Mouse (Mus musculus): ENCODE measurements around the gene Cmss1. TPM values are rescaled to one million over a fixed set of nuclear protein-coding genes. Genes with fewer than 3 reads are reported as not detected.
"Not testable (repeated sequence)": the region's sequence is repeated elsewhere in the genome, so short reads cannot be mapped to it uniquely, and the experiment has no call there.

The Cmss1 gene
- total and polyA plus RNA-seq, 2 experiments: 3.1 to 7.8 TPM

DNA sequence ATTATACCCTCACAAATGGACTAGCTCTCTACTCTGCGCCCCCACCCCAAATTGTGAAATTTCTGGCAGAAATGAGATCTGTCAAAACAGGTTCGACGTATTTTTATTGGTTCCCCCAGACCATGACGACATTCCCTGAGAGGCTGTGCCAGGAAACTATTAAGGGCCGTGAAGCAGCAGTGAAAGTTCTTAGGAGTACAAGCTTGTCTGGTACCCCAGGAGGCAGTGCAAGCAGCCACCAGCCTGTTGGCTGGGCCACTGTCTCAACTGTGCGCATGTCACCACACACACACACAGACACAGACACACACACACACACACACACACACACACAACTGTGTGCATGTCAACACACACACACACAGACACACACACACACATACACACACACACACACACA lies 208.8 kb downstream of the Cmss1 start:
- WGBS: 90% methylated on average over 6 of the region's 6 CpGs
- DNase-seq (ENCODE audit: extremely low read depth, low read depth, low spot score): no peak
- TF ChIP-seq CTCF (IDR thresholded peaks at IDR 0.05; ENCODE audit: low read depth, low read length): no peak
- no peak for TF ChIP-seq POLR2A (IDR thresholded peaks at IDR 0.05; ENCODE audit: extremely low read depth, insufficient read depth, low read length)
- H3K27me3 ChIP-seq (ENCODE audit: control insufficient read depth, insufficient read depth, low read length): no peaks in the 10 kb centered on the region
- H3K9ac ChIP-seq (ENCODE audit: low read depth, low read length): no peak overlapping the region
- no peak overlapping the region for H3K4me3 ChIP-seq (ENCODE audit: insufficient read depth, low read depth, low read length)
- H3K4me1 ChIP-seq (ENCODE audit: control insufficient read depth, insufficient read depth, low read length): no peaks in the 10 kb centered on the region
- H3K79me2 ChIP-seq (ENCODE audit: control insufficient read depth, insufficient read depth, low read length): no peaks in the 10 kb centered on the region
- H3K27ac ChIP-seq (replicated peaks; ENCODE audit: insufficient read depth, low read depth, low read length): no peak overlapping the region
- no peaks in the 10 kb centered on the region for H3K36me3 ChIP-seq (ENCODE audit: control insufficient read depth, insufficient read depth, low read length)

- H3K9ac ChIP-seq (ENCODE audit: low read depth, low read length): no peak overlapping the region
- no peaks in the 10 kb centered on the region for H3K27me3 ChIP-seq (ENCODE audit: control insufficient read depth, insufficient read depth, low read length)
- no peaks in the 10 kb centered on the region for H3K79me2 ChIP-seq (ENCODE audit: control insufficient read depth, insufficient read depth, low read length)
- TF ChIP-seq CTCF (IDR thresholded peaks at IDR 0.05; ENCODE audit: low read depth, low read length): no peak
- TF ChIP-seq POLR2A (IDR thresholded peaks at IDR 0.05; ENCODE audit: extremely low read depth, insufficient read depth, low read length): no peak
- no peak overlapping the region for H3K4me3 ChIP-seq (ENCODE audit: insufficient read depth, low read depth, low read length)
- H3K27ac ChIP-seq (replicated peaks; ENCODE audit: insufficient read depth, low read depth, low read length): no peak overlapping the region
- H3K4me1 ChIP-seq (ENCODE audit: control insufficient read depth, insufficient read depth, low read length): no peaks in the 10 kb centered on the region
- no peaks in the 10 kb centered on the region for H3K36me3 ChIP-seq (ENCODE audit: control insufficient read depth, insufficient read depth, low read length)
- WGBS: 74% methylated on average over 6 of the region's 6 CpGs
- no peak for DNase-seq (ENCODE audit: extremely low read depth, low read depth, low spot score)
These were observed 210.4 kb downstream of the Cmss1 start for GRCm38 (mm10) chr16:57396249-57396648.

GRCm38 (mm10) chr16:57393161-57393560 lies 213.5 kb downstream of the Cmss1 start:
- TF ChIP-seq CTCF (IDR thresholded peaks at IDR 0.05; ENCODE audit: low read depth, low read length) (no peak), POLR2A (IDR thresholded peaks at IDR 0.05; ENCODE audit: extremely low read depth, insufficient read depth, low read length) (no peak)
- no peaks in the 10 kb centered on the region for H3K79me2 ChIP-seq (ENCODE audit: control insufficient read depth, insufficient read depth, low read length)
- WGBS: 85% methylated on average over 11 of the region's 11 CpGs
- H3K9ac ChIP-seq (ENCODE audit: low read depth, low read length): no peak overlapping the region
- H3K27ac ChIP-seq (replicated peaks; ENCODE audit: insufficient read depth, low read depth, low read length): no peak overlapping the region
- no peak for DNase-seq (ENCODE audit: extremely low read depth, low read depth, low spot score)
- H3K4me3 ChIP-seq (ENCODE audit: insufficient read depth, low read depth, low read length): no peak overlapping the region
- H3K36me3 ChIP-seq (ENCODE audit: control insufficient read depth, insufficient read depth, low read length): no peaks in the 10 kb centered on the region
- no peaks in the 10 kb centered on the region for H3K4me1 ChIP-seq (ENCODE audit: control insufficient read depth, insufficient read depth, low read length)
- H3K27me3 ChIP-seq (ENCODE audit: control insufficient read depth, insufficient read depth, low read length): no peaks in the 10 kb centered on the region

GRCm38 (mm10) chr16:57392461-57392860 lies 214.2 kb downstream of the Cmss1 start:
- Histone ChIP-seq H3K27me3 (ENCODE audit: control insufficient read depth, insufficient read depth, low read length) (no peaks in the 10 kb centered on the region), H3K4me3 (ENCODE audit: insufficient read depth, low read depth, low read length) (no peak overlapping the region), H3K9ac (ENCODE audit: low read depth, low read length) (no peak overlapping the region), H3K36me3 (ENCODE audit: control insufficient read depth, insufficient read depth, low read length) (no peaks in the 10 kb centered on the region), H3K27ac (replicated peaks; ENCODE audit: insufficient read depth, low read depth, low read length) (no peak overlapping the region), H3K79me2 (ENCODE audit: control insufficient read depth, insufficient read depth, low read length) (no peaks in the 10 kb centered on the region), H3K4me1 (ENCODE audit: control insufficient read depth, insufficient read depth, low read length) (no peaks in the 10 kb centered on the region)
- no peak for TF ChIP-seq POLR2A (IDR thresholded peaks at IDR 0.05; ENCODE audit: extremely low read depth, insufficient read depth, low read length)
- TF ChIP-seq CTCF (IDR thresholded peaks at IDR 0.05; ENCODE audit: low read depth, low read length): no peak
- WGBS: 63% methylated on average over 2 of the region's 2 CpGs
- DNase-seq (ENCODE audit: extremely low read depth, low read depth, low spot score): no peak

DNA sequence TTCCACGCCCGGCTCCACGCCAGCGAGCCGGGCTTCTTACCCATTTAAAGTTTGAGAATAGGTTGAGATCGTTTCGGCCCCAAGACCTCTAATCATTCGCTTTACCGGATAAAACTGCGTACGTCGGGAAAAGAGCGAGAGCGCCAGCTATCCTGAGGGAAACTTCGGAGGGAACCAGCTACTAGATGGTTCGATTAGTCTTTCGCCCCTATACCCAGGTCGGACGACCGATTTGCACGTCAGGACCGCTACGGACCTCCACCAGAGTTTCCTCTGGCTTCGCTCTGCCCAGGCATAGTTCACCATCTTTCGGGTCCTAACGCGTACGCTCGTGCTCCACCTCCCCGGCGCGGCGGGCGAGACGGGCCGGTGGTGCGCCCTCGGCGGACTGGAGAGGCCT lies 215.5 kb downstream of the Cmss1 start:
- not testable (repeated sequence) for H3K27ac ChIP-seq (replicated peaks; ENCODE audit: insufficient read depth, low read depth, low read length); H3K79me2 ChIP-seq (ENCODE audit: control insufficient read depth, insufficient read depth, low read length); H3K4me1 ChIP-seq (ENCODE audit: control insufficient read depth, insufficient read depth, low read length); DNase-seq (ENCODE audit: extremely low read depth, low read depth, low spot score); H3K4me3 ChIP-seq (ENCODE audit: insufficient read depth, low read depth, low read length); H3K36me3 ChIP-seq (ENCODE audit: control insufficient read depth, insufficient read depth, low read length); H3K27me3 ChIP-seq (ENCODE audit: control insufficient read depth, insufficient read depth, low read length); H3K9ac ChIP-seq (ENCODE audit: low read depth, low read length)
- 29% methylated on average over 27 of the region's 39 CpGs for WGBS

DNA sequence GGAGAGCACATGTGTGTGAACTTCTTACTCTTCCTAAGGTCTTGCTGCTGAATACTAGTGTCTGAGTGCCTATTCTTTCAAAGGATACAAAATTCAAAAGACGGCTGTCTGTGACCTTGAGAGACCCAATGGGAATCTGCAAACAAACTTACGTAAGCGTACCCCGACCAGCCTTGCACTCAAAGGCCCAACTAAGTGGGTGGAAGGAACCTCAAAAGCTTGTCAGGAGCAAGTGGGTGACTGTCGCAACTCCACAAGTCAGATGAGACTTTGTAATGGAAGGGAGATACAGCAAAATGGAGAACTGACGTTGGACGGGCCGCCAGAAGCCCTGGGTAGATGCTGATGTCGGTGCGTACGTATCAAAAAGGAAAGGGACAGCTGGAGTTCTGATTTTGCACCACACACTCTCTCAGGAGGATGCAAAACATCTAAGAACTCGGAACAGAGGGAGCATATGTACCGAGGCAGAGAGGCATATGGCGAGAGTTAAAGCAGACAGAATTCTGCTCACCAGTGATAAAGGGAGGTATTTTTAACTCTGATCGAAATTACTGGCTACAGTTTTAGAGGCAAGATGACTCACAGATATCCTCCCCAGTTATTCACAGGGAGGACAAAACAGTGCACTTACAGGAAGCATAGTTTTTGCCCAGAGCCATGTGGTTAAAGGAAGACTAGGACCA lies 217.0 kb downstream of the Cmss1 start:
- TF ChIP-seq POLR2A (IDR thresholded peaks at IDR 0.05; ENCODE audit: extremely low read depth, insufficient read depth, low read length): no peak
- no peak for TF ChIP-seq CTCF (IDR thresholded peaks at IDR 0.05; ENCODE audit: low read depth, low read length)
- WGBS: 80% methylated on average over 15 of the region's 15 CpGs
- Histone ChIP-seq H3K79me2 (ENCODE audit: control insufficient read depth, insufficient read depth, low read length) (no peaks in the 10 kb centered on the region), H3K4me3 (ENCODE audit: insufficient read depth, low read depth, low read length) (no peak overlapping the region), H3K9ac (ENCODE audit: low read depth, low read length) (no peak overlapping the region), H3K27me3 (ENCODE audit: control insufficient read depth, insufficient read depth, low read length) (no peaks in the 10 kb centered on the region), H3K36me3 (ENCODE audit: control insufficient read depth, insufficient read depth, low read length) (no peaks in the 10 kb centered on the region), H3K4me1 (ENCODE audit: control insufficient read depth, insufficient read depth, low read length) (no peaks in the 10 kb centered on the region), H3K27ac (replicated peaks; ENCODE audit: insufficient read depth, low read depth, low read length) (no peak overlapping the region)
- no peak for DNase-seq (ENCODE audit: extremely low read depth, low read depth, low spot score)
